Mouse (Mus musculus) cerebellum, adult (tissue): ENCODE data around the gene Ano6.

Experiments used
- ATAC-seq: cut with Nextera tagmentation; 2 replicates; pipeline ENCODE4 v1.9.2; 2017; ENCODE audit warnings: mild to moderate bottlenecking, moderate library complexity, mixed read lengths; ENCODE audit not compliant: insufficient number of reproducible peaks, low FRiP score, low TSS enrichment

Ano6 gene

DNA sequence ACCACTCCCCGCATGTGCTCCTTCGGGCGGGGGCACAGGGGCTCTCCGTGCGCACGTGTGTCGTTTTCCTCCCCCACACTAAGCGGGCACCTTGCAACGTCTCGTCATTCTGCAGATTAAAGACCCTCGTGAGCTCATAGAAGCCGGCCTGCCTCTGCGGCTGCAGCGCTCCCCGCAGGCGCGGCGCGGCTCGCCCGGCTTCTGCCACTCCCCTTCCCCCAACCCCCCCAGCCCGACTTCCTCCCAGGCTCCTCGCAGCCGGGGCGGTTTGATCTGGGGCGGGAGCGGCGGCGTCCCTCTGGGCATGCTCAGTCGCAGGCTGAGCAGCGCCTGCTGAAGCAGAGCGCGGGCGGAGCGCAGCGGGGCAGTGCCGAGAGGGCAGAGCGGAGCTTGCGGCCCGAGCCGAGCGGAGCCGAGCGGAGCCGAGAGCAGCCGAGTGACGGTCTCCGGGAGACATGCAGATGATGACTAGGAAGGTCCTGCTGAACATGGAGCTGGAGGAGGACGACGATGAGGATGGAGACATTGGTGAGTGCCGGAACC lies at the start of gene Ano6:
TSS of gene Ano6 (plus strand) at position 315 of the 543 bp plus-strand sequence.
- peak; percentile 95 for ATAC-seq

DNA sequence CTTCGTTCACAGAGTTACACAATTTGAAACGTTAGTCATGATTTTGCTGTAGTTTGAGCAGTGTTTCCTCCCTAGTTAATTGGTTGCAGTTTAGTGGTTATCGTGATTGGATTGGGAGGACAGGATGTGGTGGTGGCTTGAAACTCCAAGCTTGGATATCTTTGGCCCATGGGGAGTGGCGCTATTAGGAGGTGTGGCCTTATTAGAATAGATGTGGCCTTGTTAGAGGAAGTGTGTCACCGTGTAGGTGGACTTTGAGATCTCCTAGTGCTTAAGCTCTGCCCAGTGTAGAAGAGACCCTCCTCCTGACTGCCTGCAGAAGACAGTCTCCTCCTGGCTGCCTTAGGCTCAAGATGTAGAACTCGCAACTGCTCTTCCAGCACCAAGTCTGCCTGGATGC lies 47.7 kb upstream of the Ano6 start:
- ATAC-seq = no peak

DNA sequence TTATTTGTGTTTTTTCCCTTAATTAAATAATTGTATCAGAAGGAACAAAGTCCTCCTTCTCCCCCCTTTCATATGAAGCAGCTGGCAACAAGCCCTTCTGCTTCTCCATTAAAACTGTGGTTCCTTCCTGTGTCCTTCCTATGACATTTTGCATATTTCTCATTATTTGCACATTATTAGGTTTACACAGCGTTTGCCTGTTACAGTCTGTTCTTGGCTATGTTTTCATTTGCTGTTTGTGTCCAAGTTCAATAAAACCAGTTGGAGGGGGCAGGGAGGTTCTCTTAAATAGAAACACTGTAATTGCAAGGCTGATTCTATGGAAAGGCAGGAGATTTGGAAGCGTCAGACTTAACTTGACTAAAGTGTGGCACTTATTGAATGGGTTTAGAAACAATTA lies 46.8 kb upstream of the Ano6 start:
- no peak for ATAC-seq

DNA sequence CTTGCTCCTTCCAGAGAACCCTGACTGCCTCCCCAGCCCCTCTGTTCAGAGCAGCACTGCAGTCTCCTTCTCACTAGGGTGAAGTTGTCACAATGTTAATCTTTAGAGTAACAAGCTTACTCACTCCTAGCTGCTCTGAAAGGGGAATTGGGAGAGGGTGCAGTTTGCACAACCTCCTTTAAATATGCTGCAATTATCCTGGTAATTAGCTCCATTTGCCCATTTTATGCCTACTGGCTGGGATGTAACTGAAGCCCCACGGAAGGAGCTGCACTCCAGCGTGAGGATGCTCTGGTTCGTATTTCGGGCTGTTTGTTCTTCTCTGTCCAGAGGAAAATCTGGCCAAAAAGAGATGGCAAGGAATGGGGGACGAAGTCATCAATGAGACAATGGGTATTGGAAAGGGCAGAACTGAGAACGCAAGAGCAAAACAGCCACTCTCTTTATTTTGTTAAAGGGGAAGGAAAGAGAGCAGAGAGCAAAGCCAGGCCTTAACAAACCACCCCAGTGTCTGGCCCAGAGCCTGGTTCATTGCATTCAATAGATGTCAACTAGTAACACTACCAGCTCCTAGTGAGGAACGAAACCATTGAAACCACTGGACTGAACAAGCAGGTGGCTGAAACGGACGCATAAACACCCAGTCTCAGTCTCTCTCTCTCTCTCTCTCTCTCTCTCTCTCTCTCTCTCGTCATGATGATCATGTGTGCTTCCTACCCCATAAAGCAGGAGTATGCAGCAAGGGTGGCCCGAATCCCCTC lies 45.1 kb upstream of the Ano6 start:
- no peak for ATAC-seq

DNA sequence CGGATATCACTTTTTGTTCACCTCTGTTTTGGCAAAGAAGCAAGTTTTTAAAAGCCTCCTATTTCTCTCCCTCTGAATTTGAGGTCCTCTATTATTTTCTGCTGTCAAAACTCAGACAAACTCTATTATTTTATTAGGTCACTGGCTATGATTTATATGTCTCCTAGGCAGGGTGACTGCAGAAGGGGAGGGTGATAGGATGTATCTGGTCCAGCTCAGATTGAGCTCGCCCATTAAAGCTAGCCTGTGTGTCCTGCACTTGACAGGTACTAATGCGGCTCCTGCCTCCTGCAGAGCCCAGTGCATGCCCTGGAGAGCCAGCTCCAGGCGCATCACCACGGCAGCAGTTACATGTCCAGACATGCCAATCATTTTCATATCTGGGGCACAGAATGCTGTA lies 44.1 kb upstream of the Ano6 start:
- no peak for ATAC-seq

DNA sequence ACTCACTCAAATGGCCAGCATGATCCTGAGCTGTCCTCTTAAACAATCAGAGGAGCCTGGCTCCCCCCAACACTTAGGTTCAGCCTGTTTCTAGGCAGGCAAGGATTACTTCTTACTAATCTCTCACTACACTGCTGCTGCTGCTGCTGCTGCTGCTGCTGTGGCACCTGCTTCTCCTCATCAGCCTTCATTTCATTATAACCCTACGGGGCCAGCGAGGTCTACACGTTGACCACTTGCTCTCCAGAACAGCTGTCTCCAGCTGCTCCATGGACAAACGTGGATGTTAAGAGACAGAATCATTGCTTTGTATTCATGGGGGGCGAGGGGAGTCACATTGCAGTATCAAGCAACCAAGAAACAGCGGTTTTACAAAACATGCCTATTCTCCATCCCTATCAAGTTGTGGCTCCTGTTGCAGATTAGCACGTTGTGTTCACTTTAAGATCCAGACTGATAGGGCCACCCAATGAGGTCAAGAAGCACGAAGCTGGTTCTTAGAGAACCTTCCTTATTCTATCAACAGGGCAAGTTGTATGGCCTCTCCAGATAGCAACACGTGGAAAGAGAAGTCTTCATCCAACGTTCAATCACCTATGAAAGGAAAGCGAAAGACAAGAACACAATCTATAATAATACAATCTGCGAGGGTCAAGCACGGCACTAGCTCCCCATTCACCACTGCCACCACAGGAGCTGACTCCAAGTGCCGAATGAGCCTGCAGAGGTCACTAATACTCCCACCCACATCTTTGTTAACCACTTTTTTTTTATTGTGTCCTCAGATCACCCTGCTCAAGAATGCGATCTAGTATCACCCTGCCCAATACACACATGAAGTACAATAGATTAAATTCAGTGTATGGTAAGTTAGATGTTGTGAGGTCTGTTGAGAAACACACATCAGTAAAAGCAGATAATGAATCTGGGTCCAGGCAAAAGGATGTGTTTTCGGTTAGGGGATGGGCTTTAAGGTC lies 43.4 kb upstream of the Ano6 start:
- ATAC-seq = no peak

DNA sequence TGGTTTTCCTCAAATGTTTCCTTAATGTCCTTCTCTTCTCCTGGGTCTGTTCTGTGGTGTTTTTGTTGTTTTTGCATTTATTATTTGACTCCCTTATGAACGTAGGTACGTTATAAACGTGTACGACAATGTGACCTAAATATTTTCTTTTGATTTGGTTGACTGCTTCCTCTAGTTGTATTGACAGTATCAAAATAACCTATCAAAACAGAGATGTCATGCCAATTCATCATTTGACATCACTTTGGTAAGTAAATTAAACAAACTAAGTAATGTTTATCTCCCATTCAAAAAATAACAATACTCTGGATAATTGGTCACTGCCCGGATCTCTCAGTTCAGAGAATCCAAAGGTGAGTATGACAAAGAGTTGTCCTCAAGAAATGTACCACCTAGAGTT lies 41.4 kb upstream of the Ano6 start:
- no peak for ATAC-seq

DNA sequence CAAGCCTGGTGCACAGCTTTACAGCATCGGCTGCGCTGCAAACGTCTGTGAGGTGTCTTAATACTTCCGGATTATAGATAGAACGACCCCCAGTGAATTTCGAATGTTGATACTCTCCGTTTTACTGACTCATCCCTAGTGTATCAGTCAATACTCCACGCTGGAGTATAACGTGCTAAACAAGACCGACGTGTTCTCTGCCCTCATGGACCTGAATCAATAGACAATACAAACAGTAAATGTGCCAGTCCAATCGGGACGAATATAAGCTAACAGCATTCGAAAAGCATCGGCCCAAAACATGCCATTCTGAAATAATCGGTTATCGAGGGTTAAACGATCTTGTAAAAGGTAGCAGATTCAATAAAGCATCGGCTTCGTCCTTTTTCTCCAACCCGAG lies 40.6 kb upstream of the Ano6 start:
- ATAC-seq = no peak

DNA sequence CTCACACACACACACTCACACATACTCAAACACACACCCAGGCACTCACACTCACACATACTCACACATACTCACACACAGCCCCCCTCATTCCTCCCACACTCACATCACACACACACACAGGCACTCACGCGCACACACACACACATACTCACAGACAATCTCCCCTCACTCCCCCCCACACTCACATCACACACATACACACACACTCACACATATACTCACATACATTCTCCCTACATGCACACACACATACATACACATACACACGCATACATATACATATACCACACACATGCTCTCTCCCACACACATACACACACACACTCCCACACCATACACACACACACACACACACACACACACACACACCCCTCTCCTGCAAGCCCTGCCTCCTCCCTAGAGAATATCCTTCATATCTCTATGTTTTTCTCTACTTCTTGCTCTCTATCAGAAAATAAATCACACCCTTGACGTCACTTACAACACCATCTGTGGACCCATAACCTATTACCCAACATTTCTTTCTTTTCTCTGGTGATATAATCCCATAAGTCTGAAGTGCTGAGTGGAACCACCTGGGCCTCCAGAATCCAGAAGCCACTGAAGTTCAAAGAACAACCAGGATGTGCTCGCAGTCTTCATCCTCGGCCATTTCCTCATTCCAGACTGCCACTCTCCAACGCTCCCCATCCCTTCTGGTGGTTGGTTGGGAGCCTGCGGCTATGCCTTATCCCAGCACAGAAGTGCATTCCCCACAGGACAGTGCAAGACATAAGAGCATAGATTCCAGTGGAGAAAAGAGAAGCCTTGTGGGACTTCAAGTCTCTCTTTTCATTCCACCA lies 38.6 kb upstream of the Ano6 start:
- ATAC-seq = no peak

DNA sequence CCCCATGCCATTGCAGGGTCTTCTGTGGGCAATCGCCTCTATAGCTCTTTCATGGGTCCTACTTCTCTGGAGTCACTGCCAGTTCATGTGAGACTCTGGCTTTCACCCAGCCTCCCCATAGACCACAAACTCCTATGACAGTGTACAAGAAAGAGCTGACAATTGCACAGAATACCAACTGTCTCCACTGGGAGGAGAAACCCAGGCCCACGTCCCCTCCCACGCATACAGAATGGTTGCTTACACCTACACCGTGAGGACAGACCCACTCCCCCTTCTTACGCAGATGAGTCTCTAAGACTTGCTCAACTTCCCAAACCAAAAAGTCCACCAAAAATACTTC lies 38.0 kb upstream of the Ano6 start:
- ATAC-seq = no peak

DNA sequence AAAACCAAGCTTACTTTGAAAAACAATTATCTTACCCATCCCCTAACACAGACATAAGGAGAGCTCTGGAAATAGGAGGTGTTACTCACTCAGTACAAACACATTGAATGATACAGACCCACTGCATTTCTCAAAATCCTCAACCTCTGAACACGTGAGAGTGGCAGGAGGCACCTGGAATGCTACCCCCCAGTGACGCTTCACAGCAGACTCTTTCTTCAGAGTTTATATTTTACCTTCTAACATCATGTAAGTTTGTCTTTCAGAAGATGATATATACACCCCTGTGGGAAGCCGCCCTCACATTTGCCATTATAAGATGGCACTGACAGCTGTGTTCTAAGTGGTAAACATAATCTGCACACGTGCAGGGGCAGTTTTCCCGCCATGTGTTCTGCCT lies 37.6 kb upstream of the Ano6 start:
- no peak for ATAC-seq

DNA sequence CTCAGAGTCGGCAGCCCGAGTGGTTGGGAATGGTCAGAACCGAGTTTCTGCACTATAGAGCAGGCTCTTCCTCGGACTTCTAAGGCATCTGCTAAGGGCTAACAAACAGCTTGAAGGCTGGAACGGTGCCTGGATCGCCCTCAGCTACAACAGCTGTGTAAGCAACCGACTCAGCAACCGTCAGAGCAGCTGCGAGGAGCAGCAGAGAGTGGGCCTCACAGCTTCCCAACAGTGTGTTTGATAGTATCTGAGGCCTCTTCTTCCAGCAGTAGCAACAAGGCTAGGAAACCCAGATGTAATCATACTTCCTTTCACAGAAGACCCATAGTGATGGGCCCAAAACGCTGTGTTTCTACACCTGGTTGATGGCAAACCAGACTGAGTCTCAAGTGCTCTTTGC lies 33.5 kb upstream of the Ano6 start:
- ATAC-seq = no peak

DNA sequence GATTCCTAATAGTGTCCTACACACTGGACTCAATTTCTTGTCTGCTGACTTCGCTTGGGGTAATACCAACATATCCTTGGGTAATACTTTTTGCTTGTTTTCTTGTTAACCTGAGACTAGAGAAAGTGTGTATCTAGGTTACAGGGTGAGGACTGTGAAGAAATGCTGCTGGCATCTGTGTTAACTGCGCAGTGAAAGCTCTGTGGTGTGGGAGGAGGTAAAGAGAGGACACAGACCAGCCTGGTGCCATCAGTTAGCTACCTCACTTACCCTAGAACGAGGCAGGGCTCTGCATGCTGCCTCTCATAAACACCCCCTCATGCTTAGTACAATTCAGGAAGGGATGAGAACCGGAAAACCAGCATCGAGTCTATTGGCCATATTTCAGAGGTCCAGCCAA lies 32.6 kb upstream of the Ano6 start:
- ATAC-seq = no peak

DNA sequence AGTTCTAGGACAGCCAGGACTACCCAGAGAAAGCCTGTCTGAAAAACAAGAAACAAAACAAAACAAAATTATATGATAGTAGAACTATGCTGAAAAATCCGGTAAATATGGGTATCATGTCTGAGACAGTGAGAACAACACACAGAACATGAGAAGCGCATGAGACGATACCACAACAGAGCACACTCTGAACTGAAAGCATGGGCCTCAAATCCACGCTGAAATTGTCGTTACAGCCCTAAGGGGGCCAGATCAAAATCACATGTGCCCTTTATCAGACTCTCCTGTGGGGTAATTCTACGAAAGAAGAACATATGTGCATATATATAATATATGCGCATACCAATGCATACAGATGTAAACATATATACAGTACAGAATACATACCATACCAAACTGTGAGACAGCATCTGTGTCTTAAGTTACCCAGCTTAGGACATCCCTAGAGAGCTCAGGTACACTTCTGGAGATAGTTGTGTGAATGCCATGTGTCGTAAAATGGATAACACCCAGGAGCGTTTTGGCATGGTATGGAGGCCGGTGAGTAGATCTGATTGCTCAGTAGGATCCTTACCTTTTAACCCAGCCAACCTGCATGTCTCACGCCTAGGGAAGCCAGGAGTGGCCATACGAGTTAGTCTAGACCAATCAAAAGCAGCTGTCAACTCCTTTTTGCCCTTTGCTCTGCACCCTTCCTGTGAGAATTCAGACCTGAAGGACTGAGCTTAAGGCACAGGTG lies 31.8 kb upstream of the Ano6 start:
- no peak for ATAC-seq

DNA sequence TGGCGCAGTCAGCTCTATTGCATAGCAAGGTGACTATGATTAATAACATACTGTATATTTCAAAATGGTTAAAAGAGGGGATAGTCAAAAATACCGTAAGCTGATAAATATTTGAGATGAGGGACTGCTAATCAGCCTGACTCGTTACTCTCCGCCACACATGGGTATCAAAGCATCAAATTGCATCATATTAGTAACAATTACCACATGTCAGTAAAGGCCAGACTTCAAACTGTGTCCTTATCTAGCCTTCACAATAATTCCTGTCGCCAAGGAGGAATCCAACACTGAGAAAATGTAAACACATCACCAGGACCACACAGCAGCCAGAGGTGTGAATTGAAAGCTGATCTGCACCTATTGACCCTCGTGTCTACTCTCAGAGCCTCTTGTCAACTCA lies 30.8 kb upstream of the Ano6 start:
- no peak for ATAC-seq

DNA sequence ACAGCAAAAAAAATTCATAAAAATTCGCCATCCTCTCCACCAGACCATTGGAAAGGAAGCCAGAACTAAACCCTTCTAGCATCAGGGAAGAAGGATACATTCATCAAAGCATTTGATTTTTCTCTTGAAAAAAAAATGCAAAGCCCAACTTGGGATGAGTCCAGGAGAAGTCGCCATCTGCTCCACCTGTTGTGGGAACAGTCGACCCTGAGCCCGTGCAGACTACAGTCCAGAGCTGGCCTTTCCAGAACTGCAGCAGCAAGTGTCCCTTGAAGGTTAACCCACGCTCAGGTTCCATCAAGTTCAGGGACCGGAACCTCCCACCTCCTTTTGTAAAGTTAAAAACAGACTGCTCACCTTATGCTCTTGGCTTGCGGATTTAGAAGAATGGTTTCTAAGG lies 29.2 kb upstream of the Ano6 start:
- ATAC-seq = no peak

DNA sequence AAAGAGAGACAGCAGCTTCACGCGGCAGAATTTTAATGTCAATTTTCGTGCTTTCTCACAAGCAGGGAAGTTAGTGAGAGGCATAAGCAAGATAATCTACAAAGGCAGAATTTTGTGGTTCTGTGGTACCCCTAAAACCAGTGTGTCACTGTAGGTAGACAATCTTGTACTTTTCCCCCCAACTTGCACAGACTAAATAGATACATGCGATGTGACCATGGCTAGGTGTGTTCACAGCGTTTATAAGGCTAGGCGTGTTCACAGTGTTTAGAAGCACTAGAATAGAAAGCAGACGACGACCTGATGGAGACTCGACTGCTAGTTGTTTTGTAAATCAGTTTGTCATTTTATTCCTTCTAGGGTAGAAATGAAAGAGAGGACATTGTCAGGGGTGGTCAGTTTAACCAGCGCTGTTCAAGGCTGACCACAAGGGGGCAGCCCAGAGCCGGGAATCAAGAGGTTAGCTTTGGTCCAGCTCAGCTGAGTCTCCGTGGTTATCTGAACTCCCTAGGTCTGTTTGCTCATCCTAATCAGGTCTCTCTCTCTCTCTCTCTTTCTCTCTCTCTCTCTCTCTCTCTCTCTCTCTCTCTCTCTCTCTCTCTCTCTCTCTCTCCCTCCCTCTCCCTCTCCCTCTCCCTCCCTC lies 27.9 kb upstream of the Ano6 start:
- peak; percentile 86 for ATAC-seq

DNA sequence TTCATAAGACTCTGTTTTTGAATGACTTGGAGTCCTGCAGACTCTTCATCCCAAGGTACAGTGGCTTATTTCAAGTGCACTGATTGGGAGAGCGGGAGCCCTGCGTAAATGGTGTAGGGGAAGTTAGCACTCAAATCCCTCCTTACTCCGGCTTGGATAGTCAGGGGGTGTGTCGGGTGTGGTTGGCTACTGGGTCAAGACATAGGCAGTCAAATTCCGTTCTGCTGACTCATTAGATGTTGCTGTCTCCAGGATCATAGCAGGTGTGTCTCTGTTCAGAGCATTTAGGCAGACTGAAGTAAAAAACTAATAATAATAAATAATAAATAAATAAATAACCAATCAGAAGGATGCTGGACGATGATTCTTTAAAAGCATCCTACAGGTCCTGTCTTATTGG lies 27.2 kb upstream of the Ano6 start:
- no peak for ATAC-seq

DNA sequence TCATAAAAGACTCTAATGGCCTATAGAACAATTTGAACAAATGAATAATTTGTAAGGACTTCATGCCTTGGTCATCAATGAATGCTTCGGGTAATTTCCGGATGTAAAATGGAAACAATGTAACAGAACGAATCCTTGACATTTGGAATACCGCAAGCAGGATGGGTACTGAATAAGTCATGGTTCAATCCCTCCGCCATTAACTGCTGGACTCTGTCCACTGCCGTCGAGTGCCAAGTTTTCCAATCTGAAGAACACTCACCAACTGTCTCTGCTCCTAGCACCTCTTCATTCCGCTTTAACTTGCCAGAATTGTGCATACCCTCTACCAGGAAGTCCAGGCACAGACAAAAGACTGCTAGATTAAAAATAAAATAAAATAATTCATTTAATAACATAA lies 25.4 kb upstream of the Ano6 start:
- no peak for ATAC-seq
